Mouse (Mus musculus) testis, adult 2 months (tissue): Measurements from ENCODE around the gene Apbb1.

Experiments used
- CTCF ChIP-seq: fragments of 200-500 bp; IDR thresholded peaks from 2 replicates; pipeline ENCODE4 v1.5.1; 2012; ENCODE audit warnings: low read depth, mild to moderate bottlenecking, inconsistent platforms, low read length, moderate library complexity; ENCODE audit not compliant: control insufficient read depth, insufficient read depth, insufficient replicate concordance
- POLR2A ChIP-seq: fragments of 200-500 bp; IDR thresholded peaks from 2 replicates; pipeline ENCODE4 v1.6.1; 2012; ENCODE audit warnings: low read depth, mild to moderate bottlenecking, inconsistent platforms, low read length, moderate library complexity; ENCODE audit not compliant: control insufficient read depth

DNA sequence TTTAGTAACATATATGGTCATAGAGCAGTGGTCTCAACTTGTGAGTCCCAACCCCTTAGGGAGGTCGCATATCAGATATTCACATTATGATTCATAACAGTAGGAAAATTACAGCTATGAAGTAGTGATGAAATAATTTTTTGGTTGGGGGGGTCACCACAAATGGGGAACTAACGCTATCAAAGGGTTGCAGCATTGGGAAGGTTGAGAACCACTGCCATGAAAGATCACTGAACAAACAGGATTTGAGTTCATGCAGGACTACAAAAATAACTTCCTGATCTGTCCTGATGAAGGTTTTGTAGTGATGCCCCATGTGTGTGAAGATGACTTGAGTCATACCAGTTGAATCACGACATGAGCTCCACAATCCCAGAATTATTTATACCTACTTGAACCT lies 27.0 kb upstream of the Apbb1 start:
- no peak for TF ChIP-seq POLR2A
- TF ChIP-seq CTCF, result no peak
